Mouse (Mus musculus) heart, adult 2 months (tissue): Measurements from ENCODE around the gene Slc25a12. TPM values are rescaled to one million over a fixed set of nuclear protein-coding genes. Genes with fewer than 3 reads are reported as not detected.
A peak's percentile ranks its signal among the peaks of the same experiment; 100 is the strongest.

ENCODE experiments used
- DNase-seq, 2 experiments: peaks; one replicate each; pipeline ENCODE4 v3.0.0; 2021
- H3K27ac ChIP-seq: fragments of 200-600 bp; 2 replicates; pipeline ENCODE4 v1.8.1; 2022
- H3K27me3 ChIP-seq: fragments of 200-500 bp; 2 replicates; pipeline ENCODE4 v1.6.1; 2012; ENCODE audit warnings: mild to moderate bottlenecking, low read length, inconsistent platforms, mixed read lengths; ENCODE audit not compliant: control insufficient read depth, insufficient read depth
- H3K36me3 ChIP-seq: fragments of 200-500 bp; 2 replicates; pipeline ENCODE4 v1.6.1; 2012; ENCODE audit warnings: low read length, inconsistent platforms; ENCODE audit not compliant: control insufficient read depth, insufficient read depth
- H3K4me1 ChIP-seq: fragments of 200-500 bp; 2 replicates; pipeline ENCODE4 v1.6.1; 2011; ENCODE audit warnings: low read length; ENCODE audit not compliant: control insufficient read depth, insufficient read depth
- H3K4me3 ChIP-seq: fragments of 200-600 bp; 2 replicates; pipeline ENCODE4 v1.8.1; 2022
- H3K79me2 ChIP-seq: fragments of 200-500 bp; replicated peaks from 2 replicates; pipeline ENCODE4 v1.6.1; 2012; ENCODE audit warnings: mild to moderate bottlenecking, inconsistent platforms, low read length, moderate library complexity, mixed read lengths; ENCODE audit not compliant: control insufficient read depth, insufficient read depth
- H3K9ac ChIP-seq: fragments of 200-500 bp; 2 replicates; pipeline ENCODE4 v1.6.1; 2012; ENCODE audit warnings: low read depth, mild to moderate bottlenecking, control low read depth, inconsistent platforms, low read length, mixed read lengths
- CTCF ChIP-seq: fragments of 200-600 bp; IDR thresholded peaks from 2 replicates; pipeline ENCODE4 v1.8.1; 2022; ENCODE audit warnings: antibody characterized with exemption, mild to moderate bottlenecking, moderate library complexity
- EP300 ChIP-seq: fragments of 200-500 bp; IDR thresholded peaks from 2 replicates; pipeline ENCODE4 v1.6.1; 2011; ENCODE audit warnings: low read depth, low read length, control low read depth; ENCODE audit not compliant: insufficient read depth
- POLR2A ChIP-seq: fragments of 200-500 bp; IDR thresholded peaks from 2 replicates; pipeline ENCODE4 v1.6.1; 2011; ENCODE audit warnings: mild to moderate bottlenecking, low read depth, low read length, control low read depth; ENCODE audit not compliant: insufficient read depth
- WGBS: fragments of 180-500 bp; shearing (Covaris S2); methylation state at CpG from one replicate; pipeline ENCODE4 v1.1.7; 2018; 5-methylcytosine and 5-hydroxymethylcytosine counted together
- intact Hi-C: fragments of 180-260 bp; cut with DNase I; formaldehyde crosslinking; loops from one replicate; pipeline ENCODE4 v1.15.1; 2025
- polyA plus RNA-seq: library from polyadenylated mRNA; depleted of rRNA; stranded (reverse); fragments of >200 nt; gene quantifications from 2 replicates; pipeline ENCODE4 v1.2.3, GENCODE M21; 2012
- total RNA-seq, 2 experiments: library from RNA; stranded (reverse); gene quantifications; 2 replicates each; pipeline ENCODE4 v1.2.3; 2021

Slc25a12 gene
- total and polyA plus RNA-seq, 3 experiments = 154 to 252 (median 228) TPM

GRCm38 (mm10) chr2:71268691-71269090, 98.9 kb downstream of the Slc25a12 start:
- no peak for DNase-seq
- WGBS = 92% methylated on average over 8 of the region's 8 CpGs
- Histone ChIP-seq H3K79me2 (no peaks in the 10 kb centered on the region), H3K36me3 (no peaks in the 10 kb centered on the region), H3K4me3 (no peak overlapping the region), H3K9ac (no peak overlapping the region), H3K27me3 (no peaks in the 10 kb centered on the region), H3K4me1 (no peaks in the 10 kb centered on the region), H3K27ac (no peak overlapping the region)
- no peak for TF ChIP-seq CTCF
- intact Hi-C loops = no loop called here

GRCm38 (mm10) chr2:71264585-71264984, 103.0 kb downstream of the Slc25a12 start:
- TF ChIP-seq POLR2A = no peak
- peak; percentile 58; the same call in 1 of the 2 replicates for TF ChIP-seq EP300
- intact Hi-C loops = no loop called here
- H3K4me1 ChIP-seq = no peaks in the 10 kb centered on the region
- DNase-seq = peak; percentile 48 to 68
- no peaks in the 10 kb centered on the region for H3K27me3 ChIP-seq
- H3K4me3 ChIP-seq = no peak overlapping the region
- no peaks in the 10 kb centered on the region for H3K79me2 ChIP-seq
- H3K9ac ChIP-seq = no peak overlapping the region
- H3K36me3 ChIP-seq = no peaks in the 10 kb centered on the region
- 69% methylated on average over 20 of the region's 20 CpGs for WGBS
- peak overlapping the region; percentile 38; the same call in 1 of the 2 replicates for H3K27ac ChIP-seq

- no peaks in the 10 kb centered on the region for H3K79me2 ChIP-seq
- no peak for DNase-seq
- no peak overlapping the region for H3K9ac ChIP-seq
- no peaks in the 10 kb centered on the region for H3K27me3 ChIP-seq
- no peak overlapping the region for H3K27ac ChIP-seq
- H3K4me3 ChIP-seq = no peak overlapping the region
- peaks cover 2% of the 10 kb centered on the region; the same call in 1 of the 2 replicates for H3K36me3 ChIP-seq
- no peak for TF ChIP-seq CTCF
- TF ChIP-seq EP300 = no peak
- TF ChIP-seq POLR2A = no peak
- no peaks in the 10 kb centered on the region for H3K4me1 ChIP-seq
- WGBS = 93% methylated on average over 7 of the region's 7 CpGs
- intact Hi-C loops = no loop called here
Observed at GRCm38 (mm10) chr2:71256581-71256980, 111.0 kb downstream of the Slc25a12 start.

- peaks cover 4% of the 10 kb centered on the region for H3K36me3 ChIP-seq
- H3K4me1 ChIP-seq = no peaks in the 10 kb centered on the region
- no peak overlapping the region for H3K9ac ChIP-seq
- no peak overlapping the region for H3K27ac ChIP-seq
- H3K27me3 ChIP-seq = no peaks in the 10 kb centered on the region
- H3K79me2 ChIP-seq = no peaks in the 10 kb centered on the region
- no peak overlapping the region for H3K4me3 ChIP-seq
- no peak for DNase-seq
- 56% methylated on average over 4 of the region's 4 CpGs for WGBS
- intact Hi-C loops = no loop called here
- no peak for TF ChIP-seq EP300
- TF ChIP-seq CTCF = no peak
- TF ChIP-seq POLR2A = no peak
Observed at GRCm38 (mm10) chr2:71254836-71255235, 112.7 kb downstream of the Slc25a12 start.

DNA sequence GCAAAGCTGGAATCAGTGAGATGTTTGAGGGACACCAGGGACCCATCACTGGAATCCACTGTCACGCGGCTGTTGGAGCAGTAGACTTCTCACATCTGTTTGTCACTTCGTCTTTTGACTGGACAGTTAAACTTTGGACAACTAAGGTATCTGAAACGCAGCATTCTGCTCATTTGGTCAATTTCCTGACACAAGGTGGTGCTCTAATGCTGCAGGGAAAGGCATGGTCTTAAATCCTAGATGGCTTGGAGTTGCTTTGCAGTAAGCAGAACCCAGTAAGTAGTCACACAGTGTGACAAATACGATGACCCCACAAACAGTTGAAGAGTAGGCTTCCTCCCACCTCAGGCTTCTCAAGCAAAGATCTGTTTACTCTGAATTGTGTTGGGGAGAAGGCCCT, 116.7 kb downstream of the Slc25a12 start:
- DNase-seq = no peak
- H3K4me3 ChIP-seq = no peak overlapping the region

DNA sequence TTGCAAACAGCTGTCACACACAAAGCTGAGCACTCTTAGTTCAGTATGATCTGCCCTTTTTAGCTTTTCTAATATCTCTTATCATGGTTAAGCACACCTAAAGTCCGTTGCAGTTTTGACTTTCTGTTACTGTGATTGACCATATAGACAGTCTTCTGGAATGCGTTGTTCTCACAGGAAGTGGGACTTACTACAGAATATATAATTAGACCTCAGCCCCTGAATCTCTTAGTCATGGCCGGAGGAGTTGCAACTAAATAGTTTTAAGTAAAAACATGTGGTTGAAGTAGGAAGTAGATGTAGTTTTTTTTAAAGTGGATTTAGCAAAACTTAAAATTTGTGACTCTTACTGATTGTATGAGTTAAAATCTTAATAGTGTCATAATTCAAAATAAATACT, 119.5 kb downstream of the Slc25a12 start:
- Histone ChIP-seq H3K4me3 (no peak overlapping the region), H3K79me2 (no peaks in the 10 kb centered on the region), H3K9ac (no peak overlapping the region), H3K36me3 (peaks cover 2% of the 10 kb centered on the region), H3K4me1 (no peaks in the 10 kb centered on the region), H3K27me3 (no peaks in the 10 kb centered on the region), H3K27ac (no peak overlapping the region)
- 41% methylated on average over 3 of the region's 3 CpGs for WGBS
- intact Hi-C loops = no loop called here
- no peak for TF ChIP-seq CTCF
- TF ChIP-seq POLR2A = no peak
- no peak for TF ChIP-seq EP300
- DNase-seq = no peak

More for the DNA sequence above, 116.7 kb downstream of the Slc25a12 start:
- H3K79me2 ChIP-seq = no peaks in the 10 kb centered on the region
- H3K9ac ChIP-seq = no peak overlapping the region
- intact Hi-C loops = no loop called here
- peaks cover 4% of the 10 kb centered on the region for H3K36me3 ChIP-seq
- TF ChIP-seq CTCF = peak; percentile 58
- TF ChIP-seq POLR2A = no peak
- TF ChIP-seq EP300 = no peak
- no peaks in the 10 kb centered on the region for H3K27me3 ChIP-seq
- H3K4me1 ChIP-seq = no peaks in the 10 kb centered on the region
- no peak overlapping the region for H3K27ac ChIP-seq
- WGBS = 74% methylated on average over 5 of the region's 5 CpGs

GRCm38 (mm10) chr2:71246096-71246495, 121.5 kb downstream of the Slc25a12 start:
- TF ChIP-seq EP300 = no peak
- TF ChIP-seq POLR2A = no peak
- no peak for TF ChIP-seq CTCF
- 91% methylated on average over 5 of the region's 5 CpGs for WGBS
- H3K36me3 ChIP-seq = peaks cover 2% of the 10 kb centered on the region
- no peak overlapping the region for H3K4me3 ChIP-seq
- DNase-seq = no peak
- no peak overlapping the region for H3K27ac ChIP-seq
- intact Hi-C loops = no loop called here
- H3K27me3 ChIP-seq = no peaks in the 10 kb centered on the region
- H3K4me1 ChIP-seq = no peaks in the 10 kb centered on the region
- H3K9ac ChIP-seq = no peak overlapping the region
- H3K79me2 ChIP-seq = no peaks in the 10 kb centered on the region
